Mouse (Mus musculus) Muller cell, postnatal 12 days (primary cell): ENCODE data around the gene Spsb3.
A peak's percentile ranks its signal among the peaks of the same experiment; 100 is the strongest.

Experiments
- DNase-seq: peaks from one replicate; pipeline ENCODE4 v3.0.0-alpha.2; 2015; ENCODE audit errors: inconsistent ontology term

The Spsb3 gene

GRCm38 (mm10) chr17:24886134-24886931 lies at the start of gene Spsb3, which contains the start of gene Nubp2:
Spsb3 (plus strand) TSS chr17:24886643.
Nubp2 (minus strand) TSS chr17:24886349.
- DNase-seq, result peak; percentile 100

- DNase-seq, result no peak
These were observed 46.6 kb upstream of the Spsb3 start, which contains the start of gene Hagh for GRCm38 (mm10) chr17:24839842-24840241. Hagh (plus strand) TSS chr17:24840143.

GRCm38 (mm10) chr17:24840341-24840740 lies 46.1 kb upstream of the Spsb3 start:
- DNase-seq, result no peak

- peak; percentile 12 for DNase-seq
These were observed 45.3 kb upstream of the Spsb3 start for GRCm38 (mm10) chr17:24841133-24841532.

- DNase-seq, result no peak
These were observed 43.8 kb upstream of the Spsb3 start for GRCm38 (mm10) chr17:24842631-24843030.

DNA sequence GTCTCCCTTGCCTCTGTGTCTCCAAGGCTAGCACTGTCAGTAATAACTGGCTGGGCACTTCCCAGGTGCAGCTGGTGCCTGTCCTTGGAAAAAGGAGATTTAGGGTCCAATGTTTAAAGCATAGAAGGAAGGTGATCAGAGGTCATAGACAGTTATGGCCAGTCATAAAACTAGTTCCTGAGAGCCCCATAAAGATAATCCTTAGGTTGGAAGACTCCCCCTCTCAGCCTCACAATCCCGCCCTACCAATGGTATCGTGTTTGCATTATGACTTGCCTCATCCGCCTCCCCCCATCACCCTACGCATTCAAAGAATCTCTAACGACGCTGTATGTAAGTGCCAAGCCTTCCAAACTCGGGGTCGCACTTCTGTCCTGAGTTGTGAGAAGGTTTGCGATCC lies 41.9 kb upstream of the Spsb3 start:
- DNase-seq, result no peak

DNA sequence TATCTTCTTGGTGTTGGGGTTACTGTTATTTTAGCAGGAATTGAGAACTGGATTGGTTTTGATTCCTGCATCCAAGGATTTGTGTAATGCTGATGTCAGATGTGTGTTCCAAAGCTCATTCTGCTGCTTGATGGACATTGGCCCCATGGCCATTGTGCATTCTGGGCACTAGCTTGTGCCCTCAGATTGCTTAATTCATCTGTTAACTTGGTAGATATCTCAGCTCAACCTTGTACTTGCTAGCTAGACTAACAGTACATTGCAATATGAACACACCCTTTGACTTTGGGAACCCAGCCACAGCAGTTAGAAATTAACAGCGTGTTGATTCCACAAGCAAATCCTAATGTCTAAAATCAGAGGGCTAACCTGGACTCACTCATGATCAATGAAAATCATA lies 39.1 kb upstream of the Spsb3 start:
- DNase-seq, result no peak

DNA sequence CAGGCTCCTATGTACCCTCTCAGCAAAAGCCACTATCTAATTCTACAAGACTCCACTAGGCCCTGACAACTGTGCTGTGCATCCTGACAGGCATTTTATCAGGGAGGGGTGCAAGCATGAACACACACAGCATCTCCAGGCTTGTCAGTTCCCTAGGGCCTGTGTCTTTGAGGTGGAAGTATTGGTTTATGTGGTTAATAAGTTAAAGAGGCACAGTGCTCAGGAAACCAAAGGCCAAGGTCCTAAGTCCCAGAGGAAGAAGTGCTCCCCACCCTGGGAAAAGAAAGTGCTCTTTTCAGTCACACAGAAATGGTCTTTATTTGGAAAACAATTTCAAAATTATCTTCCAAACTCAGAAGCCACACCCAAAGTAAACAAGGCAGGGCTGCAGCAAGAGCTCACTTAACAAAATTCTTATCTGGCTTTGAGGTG lies 37.8 kb upstream of the Spsb3 start:
- DNase-seq, result no peak

- DNase-seq, result no peak
These were observed 36.7 kb upstream of the Spsb3 start for GRCm38 (mm10) chr17:24849733-24850064.

DNA sequence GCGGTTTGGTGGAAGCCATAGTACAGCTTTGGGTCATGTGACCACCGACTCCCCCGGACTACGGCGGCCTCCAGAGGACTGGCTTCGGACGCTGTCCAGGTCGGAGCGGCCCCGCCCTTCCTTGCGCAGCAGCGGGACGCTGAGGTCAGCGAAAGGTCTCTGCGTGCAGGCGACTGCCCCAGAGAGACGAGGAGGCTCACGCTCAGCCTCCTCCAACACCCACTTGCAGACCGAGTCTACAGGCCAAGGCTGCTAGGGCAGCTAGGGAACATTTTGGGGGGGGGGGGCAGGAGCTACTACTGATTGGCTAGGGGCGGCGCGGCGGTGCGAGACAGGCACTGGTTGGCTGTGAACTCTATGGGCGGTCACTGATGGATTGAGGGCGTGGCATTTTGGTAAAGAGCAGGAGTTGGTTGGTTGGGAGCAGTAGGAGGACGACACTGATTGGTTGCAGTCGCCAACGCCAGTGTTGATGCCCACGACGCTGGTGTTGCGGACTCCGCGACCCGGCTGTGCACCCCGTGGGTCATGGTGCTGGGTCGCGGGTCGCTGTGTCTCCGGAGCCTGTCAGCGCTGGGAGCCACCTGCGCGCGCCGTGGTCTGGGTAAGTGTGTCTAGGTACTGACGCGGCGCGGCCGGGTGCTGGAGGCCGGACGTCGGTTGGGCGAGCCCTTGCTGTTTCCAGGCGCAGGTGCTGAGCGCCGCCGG lies 36.2 kb upstream of the Spsb3 start, which contains the start of gene Fahd1:
Gene Fahd1 (minus strand): TSS at position 300 of the 708 bp plus-strand sequence.
- DNase-seq, result peak; percentile 98

- DNase-seq, result no peak
These were observed 35.7 kb upstream of the Spsb3 start for GRCm38 (mm10) chr17:24850773-24851127.

DNA sequence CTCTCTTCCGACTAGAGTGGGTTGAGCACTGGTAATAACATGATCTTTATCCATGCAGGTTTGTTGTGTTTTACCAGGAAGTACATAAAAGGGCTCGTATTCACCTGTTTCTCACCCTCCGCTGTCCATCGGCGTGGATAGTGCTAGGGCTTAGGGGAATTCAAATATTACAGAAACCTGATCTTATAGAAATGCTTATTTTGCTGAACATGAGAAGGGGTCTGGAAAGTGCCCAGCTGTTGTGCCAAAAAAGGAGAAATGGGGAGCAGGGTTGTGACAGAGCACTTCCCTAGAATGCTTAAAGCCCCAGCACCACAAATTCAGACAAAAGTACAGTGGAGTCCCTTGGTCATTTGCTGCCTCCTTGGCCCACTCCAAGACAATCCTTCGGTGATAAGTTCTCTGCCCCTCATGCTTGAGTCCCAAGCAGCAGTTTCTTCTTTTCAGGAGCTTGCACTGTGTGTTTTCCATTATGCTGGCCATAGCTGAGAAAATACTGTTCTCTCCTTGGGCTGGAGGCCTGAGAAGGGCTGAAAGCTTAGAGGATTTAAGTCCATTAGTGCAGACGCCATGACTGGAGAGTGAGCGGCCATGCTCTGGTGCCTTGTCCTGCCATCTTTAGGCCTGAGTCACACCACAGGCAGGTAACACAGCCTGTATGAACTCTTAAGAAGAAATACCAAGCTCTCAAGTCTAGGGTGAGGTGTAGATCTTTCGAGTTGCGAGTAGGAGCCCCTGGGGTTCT lies 34.9 kb upstream of the Spsb3 start:
- no peak for DNase-seq

DNA sequence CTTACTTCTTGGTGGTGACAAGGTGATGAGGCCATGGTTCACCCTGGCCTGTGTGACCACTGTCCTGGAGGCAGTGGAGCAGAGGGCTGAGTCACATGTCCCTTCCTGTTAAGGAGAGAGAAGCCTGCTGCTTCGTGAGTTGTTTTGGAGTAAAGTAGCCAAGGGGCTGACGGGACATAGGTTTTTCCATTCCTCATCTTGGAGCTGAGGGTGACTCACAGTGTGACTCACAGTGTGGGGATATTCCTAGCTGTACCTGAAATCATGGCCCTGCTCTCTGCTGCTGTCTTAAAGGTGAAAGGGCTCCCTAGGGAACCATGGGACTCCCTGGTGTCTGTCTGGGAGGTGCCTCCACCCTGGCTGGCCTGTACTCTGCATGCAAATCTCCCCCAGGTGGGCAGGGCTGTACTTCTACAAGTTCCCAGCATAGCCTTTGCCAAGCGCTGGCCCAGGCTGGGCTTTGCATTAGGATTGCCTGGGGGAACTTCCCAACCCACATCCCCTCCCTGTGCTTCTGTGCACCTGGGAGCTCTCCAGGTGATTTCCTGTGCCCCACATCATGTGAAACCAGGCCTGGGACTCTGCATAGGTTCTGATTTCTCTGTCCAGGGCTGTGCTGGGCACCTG lies 30.5 kb upstream of the Spsb3 start:
- DNase-seq, result no peak

GRCm38 (mm10) chr17:24856589-24856988 lies 29.9 kb upstream of the Spsb3 start:
- DNase-seq, result no peak

DNA sequence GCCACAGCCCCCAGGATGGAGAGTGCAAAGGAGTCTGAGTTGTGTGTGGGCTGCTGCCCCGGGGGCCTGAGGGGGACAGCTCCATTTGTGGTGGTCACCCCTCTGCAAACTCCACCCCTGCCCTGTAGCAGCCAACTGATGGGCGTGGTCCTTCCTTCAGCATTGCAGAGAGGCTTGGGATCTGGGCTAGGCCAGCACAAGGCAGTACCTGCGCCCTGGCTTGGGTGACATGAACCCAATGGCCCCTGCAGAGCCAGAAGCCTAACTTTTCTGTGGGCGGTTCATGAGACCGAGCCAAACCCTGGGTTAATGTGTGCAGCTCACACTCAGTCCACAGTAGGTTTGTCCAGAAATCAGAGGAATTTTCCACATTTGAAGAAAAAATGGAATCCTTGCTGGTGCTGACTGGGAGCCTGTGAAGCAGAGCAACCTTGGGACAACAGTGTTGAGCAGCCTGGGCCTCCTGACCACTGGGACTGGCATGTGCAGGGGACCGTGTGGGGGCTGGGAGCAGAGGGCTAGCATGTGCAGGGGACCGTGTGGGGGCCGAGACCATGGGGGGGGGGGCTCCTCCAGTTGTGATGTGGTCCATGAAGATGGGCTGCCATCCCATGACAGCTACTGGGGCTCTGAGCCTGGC lies 28.5 kb upstream of the Spsb3 start:
- DNase-seq, result no peak

DNA sequence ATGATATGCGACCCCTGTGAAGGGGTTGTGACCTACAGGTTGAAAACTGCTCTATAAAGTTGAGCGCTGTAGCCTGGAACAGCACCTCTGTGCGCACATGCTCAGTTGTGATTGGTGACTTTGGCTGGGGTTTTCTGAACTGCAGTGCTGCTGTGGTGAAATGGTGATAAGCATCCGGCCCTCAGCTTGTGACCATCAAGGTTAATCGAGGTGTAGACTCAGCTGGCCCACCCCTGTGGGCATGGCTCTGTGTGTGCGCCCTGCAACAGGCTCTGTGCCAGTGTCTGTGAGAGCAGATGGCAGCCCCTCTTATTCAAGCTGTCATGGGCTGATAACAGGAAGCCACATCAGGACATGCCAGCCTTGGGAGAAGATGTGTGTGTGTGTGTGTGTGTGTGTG lies 27.5 kb upstream of the Spsb3 start:
- DNase-seq, result no peak

DNA sequence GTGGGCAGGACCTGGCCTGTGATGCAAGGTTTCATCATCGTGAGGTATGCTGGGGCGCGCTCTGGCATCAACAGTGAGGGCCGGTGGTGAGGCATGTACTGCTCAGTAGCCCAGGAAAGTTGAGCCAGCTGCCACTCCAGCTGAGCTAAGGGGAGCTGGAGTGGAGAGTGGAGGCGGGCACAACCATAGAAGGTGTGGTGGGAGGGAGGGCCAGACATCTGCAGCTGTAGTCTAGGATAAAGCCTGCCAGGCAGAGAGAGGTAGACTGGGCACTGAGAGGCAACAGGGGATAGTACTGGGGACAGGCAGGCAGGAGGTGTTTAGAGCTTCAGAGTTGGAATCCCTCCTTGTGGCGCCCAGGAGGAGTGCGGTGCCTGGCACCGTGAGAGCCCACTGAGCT lies 26.4 kb upstream of the Spsb3 start:
- no peak for DNase-seq

DNA sequence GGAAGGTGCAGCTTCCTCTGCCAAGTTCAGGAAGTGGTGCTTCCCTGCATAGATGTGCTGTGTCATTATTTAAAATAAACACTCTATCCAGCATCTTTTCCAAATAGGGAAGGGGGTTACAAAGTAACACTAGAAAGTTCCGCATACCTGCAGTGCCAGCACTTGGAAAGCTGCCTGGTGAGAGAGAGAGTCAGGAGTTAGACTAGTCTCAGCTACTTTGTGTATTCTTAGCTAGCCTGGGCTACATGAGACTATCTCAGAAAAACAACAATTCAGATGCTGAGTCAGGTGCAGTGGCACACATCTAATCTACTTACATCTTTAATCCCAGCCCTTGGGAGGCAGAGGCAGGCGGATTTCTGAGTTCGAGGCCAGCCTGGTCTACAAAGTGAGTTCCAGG lies 24.7 kb upstream of the Spsb3 start:
- DNase-seq, result no peak

DNA sequence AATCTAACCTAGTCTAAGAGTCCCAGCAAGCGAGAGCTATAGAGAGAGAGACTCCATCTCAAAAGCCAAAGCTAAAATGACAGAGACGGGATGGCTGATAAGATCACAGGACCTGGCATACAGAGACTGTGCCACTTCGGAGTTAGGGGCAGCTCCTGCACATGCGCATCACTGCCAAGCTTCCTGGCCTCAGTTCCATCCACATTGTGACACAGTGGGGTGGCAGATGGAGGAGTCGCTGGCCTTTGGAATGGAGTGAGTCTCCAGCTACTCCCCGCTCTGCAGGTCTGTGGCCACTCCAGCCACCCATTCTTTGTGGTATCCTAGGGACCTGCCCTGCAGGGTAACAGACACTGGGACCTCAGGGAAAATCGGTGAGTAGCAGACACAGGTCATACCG lies 20.7 kb upstream of the Spsb3 start, which contains the start of gene Igfals:
Gene Igfals (plus strand): TSS at position 222 of the 400 bp plus-strand sequence.
- no peak for DNase-seq

- DNase-seq, result no peak
These were observed 18.5 kb upstream of the Spsb3 start for GRCm38 (mm10) chr17:24867914-24868313.

GRCm38 (mm10) chr17:24873695-24874404 lies 12.6 kb upstream of the Spsb3 start:
- no peak for DNase-seq
